Mouse (Mus musculus) yolk sac, embryonic 10.5 days (tissue): ENCODE data around the gene Evi5.
A peak's percentile ranks its signal among the peaks of the same experiment; 100 is the strongest.

Source experiments
- DNase-seq: peaks from one replicate; pipeline ENCODE4 v3.0.0-alpha.2; 2017; ENCODE audit warnings: low spot score

Gene Evi5

DNA sequence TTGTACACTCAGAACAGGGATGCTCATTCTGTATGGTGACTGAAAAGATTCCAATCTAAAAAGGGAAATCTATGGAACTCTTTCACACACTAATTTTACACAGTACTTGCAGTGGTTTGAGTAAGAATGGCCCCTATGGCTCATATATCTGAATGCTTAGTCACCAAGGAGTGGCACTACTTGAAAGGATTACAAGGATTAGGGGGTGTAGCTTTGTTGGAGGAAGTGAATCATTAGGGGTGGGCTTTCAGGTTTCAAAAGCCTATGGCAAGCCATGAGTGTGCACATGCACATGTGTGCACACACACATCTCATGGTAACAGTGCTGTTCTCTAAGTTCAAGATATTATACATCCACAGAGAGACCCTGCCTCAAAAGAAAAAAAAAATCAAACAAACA, 72.3 kb downstream of the Evi5 start:
- no peak for DNase-seq

DNA sequence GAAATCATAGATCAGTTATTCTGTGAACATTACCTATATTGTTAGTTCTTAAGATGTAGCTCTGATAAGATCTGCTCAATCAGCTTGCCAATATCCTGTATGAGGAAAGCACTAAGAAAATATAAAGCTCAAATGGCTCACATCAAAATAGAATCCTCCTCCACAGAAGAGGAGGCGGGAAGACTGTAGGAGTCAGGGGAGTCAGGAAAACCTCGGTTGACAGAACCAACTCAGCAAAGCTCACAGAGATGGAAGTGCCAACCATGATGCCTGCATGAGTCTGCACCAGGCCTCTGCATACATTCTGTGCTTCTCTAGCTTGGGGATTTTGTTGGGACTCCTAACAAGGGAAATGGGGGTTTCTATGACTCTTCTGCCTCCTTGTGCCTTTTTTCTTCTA, 73.7 kb downstream of the Evi5 start:
- DNase-seq = no peak

DNA sequence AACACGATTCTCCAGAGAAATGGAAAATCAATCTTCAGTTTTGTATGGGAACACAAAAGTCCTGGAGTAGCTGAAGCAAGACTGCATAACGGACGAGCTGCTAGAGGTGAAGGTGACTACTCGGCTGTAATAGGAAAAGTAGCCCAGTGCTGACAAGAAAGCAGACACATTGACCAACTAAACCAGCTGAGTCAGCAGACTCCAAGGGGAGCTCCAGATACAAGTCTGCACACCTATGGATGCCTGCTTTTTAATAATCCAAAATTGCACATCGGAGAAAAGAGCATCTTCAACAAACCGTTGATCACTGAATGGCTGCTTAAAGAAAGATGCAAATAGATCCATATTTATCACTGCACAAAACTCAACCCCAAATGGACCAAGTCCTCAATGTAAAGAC, 76.6 kb downstream of the Evi5 start:
- DNase-seq = no peak

DNA sequence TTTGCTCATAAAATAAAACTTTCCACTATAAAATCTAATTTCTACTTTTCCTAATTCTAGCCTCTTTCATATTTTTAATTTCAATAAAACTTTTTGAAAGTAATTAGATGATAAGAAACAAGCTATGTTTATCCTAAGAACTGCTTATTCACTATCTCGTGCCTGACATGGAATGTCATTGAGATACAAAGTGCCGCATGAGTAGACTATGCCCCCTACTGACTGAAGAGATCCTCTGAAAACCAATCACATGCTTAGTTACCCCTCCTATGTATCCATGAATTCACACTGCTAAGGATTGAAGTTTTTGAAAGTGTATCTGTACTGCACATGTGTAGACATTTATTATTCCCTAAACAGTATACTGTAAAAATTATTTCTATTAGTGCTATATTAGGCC, 81.0 kb downstream of the Evi5 start:
- no peak for DNase-seq

DNA sequence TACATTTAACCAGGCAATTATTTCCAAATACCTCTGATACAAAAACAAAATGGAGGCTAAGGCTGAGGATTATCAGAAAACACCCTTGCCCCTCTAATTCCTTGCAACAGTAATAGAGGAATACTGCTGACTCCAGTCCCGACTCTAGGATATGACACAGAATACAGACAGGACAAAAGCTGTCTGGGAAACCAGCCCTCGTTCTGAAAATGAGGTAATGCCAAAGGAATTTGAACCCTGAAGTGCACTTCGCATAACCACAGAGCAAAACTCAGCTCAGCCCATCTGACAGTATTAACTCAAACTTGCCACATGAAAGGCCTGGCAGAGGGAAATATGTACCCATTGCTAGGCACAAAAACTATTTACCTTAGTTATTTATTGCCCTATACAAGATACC, 81.6 kb downstream of the Evi5 start:
- DNase-seq = peak; percentile 19

DNA sequence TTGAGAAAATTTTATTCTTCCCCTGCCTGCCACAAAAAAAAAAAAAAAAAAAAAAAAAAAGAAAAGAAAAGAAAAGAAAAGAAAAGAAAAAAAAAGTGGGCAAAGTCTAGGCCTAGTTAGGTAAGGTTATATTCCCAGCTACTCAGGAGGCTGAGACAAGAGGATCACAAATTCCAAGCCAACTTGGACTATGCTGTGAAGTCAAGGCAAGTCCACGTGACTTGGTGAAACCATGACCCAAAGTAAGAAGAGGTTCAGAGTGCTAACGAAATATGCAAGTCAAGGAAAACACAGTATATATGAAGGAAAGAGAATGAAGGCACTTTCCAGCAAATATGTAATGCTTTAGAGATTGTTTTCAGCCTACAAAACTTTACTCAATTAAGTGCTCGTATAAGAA, 82.4 kb downstream of the Evi5 start:
- DNase-seq = no peak

DNA sequence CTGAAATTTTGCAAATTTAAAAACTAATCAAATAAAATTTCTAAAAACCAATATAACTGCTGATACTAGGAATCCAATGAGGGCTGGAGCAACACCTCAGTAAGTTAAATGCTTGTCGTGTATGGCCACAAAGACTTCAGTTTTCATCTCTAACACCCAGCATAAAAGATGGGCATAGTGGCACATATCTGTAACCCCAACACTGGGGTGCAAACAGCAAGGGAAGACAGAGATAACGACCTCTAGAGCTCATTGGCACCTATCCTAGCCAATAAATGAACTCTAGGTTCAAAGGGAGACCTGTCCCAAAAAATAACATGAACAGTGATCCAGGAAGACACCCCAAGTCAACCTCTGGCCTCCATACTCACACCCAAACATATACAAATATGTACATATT, 82.9 kb downstream of the Evi5 start:
- DNase-seq = no peak

DNA sequence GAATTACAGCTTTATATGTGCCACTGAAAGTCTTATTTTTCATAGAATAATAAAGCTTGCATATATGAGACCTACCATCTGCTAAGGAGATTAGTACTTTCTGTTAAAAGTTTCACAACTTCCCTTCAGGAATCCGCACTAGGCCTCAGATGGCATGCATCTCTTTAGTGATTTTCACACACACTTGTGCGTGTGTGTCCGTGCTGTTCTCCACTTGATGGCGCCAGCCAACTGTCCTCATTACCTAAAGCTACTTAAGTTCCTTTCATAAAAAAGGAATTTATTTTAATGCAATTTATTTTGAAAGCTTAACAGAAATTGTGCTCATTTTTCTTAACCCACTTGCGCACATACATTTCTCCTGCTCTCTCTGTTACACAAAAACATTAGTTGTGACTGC, 85.4 kb downstream of the Evi5 start:
- no peak for DNase-seq

DNA sequence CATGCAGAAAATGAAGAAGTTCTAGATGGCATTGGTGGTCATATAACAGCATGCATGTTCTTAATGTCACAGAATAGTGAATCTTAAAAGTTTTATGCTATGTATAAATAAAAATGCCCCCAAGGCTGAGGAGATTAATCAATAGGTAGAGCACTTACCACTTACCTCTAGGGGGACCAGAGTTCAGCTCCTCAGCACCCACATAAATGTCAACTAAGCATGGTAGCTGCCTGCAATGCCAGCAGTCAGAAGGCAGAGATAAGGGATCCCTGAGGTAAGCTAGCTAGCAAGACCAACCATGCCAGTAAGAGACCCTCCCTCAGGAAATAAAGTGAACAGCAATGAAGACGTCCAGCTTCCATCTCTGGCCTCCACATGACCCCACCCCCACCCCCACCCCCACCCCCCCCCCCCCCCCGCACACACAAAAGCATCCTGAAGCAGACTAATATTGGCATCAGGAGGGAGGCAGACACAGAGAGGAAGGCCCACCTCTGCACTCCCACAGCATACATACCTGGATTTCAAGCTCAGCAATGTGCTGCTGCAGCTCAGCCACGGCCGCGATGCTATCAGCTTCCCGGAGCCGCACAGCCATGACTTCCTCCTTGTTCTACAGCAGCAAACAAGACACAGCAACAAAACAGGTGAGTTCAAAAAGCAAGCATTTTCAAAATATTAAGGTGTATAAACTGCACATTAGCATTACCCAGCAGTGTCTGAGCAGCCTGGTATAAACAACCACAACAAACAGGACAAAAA, 87.0 kb downstream of the Evi5 start:
- DNase-seq = no peak

DNA sequence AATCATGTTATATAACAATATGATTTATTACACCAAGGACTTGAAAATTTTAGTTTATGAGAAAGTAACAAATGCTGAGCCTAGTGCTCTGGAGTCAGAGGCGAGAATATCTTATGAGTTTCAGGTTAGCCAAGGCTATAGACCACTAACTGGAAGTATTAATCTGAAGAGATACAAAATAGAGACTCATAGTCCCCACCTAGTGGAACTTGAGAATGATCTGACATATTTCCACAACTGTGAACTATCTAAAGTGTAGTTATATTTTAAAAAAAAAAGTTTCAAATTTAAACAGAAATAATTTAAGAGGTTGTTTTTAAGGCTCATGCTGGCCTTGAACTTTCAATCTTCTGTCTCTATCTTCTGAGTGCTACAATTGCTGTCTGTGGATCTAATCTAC, 92.5 kb downstream of the Evi5 start:
- DNase-seq = no peak

DNA sequence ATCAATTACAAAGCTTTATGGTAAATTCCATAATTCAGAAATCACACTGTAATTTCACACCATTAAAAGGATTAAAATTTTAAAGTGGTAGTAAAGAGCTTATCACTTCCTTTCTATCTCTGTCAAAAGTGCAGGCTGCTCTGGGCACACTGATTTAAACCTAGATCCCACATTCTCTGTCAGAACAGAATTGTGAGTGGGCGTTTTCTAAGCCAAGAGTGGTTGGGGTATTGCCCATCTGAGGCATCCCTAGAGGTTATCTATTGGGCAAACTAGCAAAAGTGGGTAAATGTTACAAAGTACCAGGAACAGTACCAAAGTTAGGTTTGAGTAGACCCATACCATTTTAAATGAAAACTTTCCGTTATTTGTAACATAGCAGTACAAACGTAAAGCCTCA, 96.1 kb downstream of the Evi5 start:
- DNase-seq = no peak

DNA sequence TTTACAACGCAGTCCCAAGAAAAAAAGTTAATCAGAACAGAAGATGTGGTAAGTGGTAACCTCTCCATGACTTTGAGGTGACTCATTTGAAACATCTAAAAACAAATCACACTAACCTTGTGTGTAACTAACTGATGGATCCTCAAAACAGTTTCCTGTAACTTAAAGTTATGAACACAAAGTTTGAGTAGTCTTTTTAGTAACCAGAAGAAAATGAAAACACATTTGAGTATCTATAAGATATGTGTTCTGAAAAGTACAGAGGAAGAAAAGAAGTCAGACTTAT, 97.4 kb downstream of the Evi5 start:
- no peak for DNase-seq

DNA sequence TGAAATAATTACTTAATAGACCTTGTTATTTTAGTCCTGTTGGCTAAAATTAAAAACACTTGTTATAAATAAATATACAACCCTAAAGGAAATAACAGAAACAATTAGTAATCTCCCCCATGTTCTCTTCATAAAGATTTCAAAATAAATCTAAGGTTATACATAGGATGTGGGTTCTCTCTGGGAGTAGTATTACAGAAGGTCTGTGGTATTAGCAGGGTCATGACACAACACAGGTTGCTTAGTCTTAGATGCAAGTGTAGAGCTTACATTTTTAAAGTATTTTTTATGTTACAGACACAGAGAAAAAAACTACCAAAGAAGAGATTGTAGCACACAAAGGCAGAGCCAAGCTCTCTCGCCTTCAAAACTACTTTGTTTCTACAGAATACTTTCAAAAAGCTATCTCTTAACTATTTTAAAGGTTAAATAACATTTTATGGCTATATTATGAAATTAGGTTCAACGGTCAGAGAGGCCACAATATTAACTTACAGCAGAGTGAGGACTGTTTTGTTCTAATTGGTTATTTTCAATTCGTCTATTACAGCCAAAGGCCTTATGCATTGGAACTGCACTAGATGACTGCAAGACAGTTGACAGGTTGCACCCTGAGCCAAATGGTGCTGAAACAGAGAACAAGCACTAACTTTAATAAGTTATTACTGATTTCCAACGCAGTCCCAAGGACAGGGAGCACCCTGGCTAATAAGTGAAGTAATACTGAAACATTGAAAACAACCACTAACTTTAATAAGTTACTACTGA, 97.9 kb downstream of the Evi5 start:
- DNase-seq = no peak

DNA sequence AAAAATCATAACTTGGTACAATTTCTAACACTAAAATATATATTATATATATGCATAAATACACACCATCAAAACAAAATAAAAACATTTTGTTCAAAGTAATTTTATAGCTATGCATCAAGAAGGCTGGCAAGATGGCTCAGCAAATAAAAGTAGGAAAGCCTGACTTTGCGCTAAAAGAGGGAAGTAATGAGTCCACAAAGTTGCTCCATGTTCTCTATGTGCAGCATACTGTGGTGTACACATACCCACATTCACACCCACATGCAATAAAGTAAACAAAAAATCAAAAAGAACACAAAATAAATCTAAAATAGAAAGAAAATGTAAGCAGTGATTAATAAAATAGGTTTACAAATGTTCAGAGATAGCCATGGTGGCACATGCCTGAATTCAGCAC, 99.0 kb downstream of the Evi5 start:
- DNase-seq = no peak

DNA sequence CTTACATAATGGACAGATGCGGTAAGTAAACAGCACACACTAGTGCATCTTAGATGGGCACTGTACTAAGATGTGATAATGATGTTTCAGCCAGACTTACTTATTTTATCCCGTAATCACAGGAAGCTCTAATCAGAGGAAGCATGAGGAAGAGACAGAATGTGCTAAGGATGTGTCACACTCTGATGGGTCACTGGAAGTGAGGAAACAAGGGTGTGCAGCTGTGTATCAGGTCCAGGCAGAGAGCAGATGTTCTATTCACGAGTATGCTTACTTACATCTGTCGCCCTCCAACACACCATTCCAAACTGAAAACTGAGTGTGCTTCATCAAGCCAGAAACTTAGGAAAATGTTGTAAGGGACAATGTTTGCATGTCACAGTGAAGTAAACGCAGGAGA, 102.9 kb downstream of the Evi5 start:
- no peak for DNase-seq

DNA sequence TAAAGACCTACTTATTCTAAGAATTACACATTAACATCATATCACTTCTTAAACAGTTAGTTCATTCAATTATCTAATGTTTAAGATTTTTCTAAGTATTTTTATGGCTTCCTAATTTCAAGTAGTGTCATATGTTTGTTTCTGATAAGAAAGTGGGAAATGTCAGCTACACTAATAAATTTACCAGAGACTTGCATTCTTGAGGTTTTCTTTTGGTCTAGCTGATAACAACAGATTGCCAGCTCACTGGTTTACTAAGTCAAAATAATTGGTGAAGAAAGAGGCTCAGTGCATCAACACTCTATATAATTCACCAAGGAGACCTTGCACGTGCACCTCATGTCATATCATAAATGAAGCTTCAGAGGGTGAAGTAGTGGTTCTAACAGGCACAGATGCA, 106.7 kb downstream of the Evi5 start:
- no peak for DNase-seq

DNA sequence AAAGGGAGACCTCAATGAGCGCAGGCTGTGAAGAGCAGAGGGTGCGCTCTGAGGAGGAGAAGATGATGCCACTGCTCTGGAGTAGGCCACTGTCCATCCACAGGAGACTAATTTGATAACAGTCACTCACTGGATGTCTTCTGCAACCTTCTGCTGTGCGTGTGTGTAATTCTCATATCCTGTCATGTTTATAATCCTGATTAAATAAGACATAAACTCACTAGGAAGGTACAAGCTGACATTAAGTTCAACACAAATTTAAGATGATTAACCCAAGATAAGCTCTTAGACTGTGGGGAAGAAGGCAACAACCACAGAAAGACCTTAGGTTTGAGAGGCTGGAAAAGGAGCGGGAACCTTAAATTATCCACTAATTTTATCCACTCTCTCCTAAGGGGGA, 109.0 kb downstream of the Evi5 start:
- no peak for DNase-seq

DNA sequence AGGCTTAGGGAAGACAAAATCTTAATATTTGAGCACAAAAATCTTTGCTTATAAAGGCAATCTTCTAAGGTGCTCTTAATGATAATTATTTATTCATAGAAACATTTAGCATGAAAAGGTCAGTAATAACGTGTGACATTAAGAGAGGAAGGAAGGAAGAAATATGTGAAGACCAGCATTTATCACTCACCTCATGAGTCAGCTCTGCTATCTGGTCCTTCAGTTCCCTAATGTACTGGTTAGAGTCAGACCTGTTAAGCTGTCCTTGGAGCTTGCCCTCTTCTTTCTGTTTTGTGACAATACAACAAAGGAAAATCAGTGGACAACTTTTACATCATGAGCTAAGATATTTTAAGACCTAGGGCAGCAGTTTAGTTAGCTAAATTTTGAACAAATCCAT, 110.4 kb downstream of the Evi5 start:
- no peak for DNase-seq

DNA sequence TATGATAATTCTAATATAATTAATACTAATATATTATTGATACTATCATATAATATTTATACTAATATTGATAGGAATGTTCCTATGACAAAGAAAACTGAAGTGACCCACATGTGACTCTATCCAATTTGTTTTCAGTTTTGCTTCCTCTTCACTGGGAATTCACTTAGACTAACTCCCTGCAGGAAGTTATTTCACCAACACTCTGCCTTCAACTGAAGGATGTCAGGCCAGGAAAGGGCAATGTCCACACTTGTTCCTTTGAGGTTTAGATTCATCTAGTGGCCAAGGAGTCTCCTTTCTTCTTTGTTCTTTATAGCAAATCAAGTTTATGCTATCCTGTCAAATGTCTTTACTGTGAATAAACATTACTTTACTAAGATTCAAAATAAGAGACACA, 111.2 kb downstream of the Evi5 start:
- DNase-seq = no peak

DNA sequence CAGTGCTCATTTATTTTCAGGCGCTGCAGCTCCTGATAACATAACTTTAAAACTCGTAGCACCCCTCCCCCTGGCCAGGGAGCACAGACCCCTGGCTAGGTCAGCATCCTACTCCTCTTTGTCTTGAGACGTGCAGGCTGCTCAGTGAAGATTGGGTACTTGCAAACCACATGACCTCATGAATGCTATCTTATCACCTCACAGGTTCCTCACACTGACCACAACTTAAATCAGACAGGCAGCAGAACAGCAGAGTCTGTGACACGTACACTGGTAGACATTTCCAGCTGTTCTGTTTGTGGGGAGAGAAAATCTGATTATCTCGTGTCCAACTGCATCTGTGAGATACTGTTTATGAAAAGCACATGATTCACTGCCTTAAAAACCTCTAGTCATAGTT, 115.8 kb downstream of the Evi5 start:
- DNase-seq = peak; percentile 60

DNA sequence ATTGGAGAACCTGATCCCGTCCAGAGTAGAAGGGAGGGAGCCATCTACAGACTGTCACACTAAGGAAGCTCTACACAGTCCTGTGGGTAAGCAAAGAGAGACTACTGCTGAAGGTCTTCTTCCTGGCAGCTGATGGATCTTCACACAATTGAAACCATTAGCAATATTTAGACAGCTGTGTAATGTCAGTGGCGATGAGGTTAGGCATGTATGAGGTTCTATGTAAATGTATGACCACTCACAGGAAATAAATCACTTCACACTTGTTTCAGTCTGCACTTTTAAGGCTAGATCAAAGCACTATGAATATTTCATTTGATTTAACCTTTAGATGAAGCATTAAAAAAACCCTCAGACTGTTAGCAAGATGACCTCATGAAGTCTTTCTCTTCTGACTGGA, 118.8 kb downstream of the Evi5 start:
- DNase-seq = no peak

DNA sequence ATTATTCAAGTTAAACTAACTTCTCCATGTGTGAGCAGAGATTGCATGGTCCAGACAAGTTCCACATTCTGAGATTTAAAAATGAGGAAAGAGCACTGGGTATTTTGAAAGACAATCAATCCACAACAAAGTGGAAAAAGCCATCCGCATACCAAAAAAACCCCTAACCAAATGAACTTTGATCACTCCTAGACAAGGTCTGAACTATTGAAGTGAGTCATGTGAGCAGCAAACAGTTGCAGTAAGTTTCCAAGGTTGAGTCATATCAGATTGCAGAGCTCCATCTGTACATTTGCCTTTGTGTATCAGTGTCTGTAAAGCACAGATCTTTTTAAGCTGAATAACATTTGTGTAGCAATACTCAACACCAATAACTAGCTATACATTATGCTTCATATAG, 120.2 kb downstream of the Evi5 start:
- DNase-seq = peak; percentile 40

DNA sequence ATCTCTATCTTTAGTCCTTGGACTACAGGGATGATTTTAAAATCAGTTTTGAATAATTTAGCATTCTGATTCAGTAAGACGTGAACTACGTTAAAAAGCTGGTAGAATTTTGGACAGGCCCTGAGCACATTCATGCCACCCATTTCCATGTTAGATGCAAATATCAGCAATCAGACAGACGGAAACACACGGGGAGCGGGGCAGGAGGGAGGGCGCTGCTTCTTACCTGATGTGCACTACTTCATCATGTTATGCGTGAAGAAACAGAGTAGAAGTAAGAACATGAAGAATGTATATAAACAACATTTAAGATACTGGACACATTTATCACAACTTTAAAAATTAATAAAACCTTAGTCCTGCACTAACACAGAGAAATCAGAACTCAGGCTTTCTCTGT, 121.3 kb downstream of the Evi5 start:
- no peak for DNase-seq

DNA sequence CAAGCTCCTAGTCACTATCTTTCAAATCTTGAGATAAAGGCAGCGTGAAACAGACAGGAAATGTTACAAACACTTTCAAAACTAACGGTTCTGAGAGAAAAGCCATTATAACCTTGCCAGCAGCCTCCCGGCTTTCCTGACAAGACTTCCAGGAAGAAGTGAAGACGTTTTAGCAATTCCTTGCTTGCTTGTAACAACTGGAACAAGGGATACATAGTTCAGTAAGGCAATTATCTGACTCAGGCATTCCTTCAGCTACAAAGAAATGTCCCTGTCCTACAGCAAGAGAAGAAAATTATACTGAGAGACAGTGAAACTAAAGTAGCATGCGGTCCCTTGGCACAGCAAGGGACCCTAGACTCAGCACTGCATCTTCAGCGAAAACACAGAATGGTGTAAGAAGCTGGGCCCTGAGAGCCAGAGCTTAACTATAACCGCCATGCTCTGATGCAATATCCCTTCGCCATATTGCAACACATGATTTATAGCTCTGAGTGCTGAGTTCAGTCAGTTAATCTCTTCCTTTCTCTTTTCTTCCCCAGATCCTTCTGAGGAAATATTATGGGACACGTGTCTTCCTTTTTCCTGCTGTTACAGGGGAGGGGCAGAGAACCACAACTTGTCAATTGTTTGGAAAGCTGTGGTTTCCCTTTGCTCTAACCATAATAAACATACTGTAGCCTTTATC, 125.5 kb downstream of the Evi5 start:
- DNase-seq = peak; percentile 65
